7 mouse cellular contexts compared by ENCODE assay signal in the genomic region with DNA sequence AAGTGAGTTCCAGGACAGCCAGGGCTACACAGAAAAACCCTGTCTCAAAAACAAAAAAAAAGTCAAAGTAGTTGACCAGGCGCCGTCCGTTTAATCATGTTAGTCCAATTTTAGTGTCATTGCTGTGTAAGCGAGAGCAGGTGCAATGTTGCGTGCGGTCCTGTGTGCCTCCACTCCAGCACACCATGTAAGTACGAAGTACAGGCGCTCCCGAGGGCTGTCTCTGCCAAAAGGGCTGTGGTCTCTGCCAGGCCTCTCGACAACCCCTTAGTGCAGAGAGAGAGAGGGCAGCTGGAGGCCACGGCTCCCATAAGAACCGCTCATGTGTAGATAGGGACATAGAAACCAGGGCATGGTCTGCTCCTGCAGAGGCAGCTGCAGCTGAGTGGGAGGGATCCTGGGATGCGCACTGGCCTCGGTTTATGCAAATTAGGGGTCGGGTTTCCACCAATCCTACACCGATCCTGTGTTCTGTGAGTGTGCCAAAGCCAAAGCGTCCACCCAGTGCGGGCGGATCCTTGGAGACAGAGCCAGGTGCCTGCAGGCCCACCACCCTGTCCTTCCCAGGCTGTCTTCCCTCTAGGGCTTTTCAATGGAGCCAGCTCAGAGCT. TPM values are rescaled to one million over a fixed set of nuclear protein-coding genes. Genes with fewer than 3 reads are reported as not detected.
DNase-seq lines count a peak whose midpoint lies in the region; ATAC-seq and TF ChIP-seq lines count a peak whose summit lies in the region.

No protein-coding gene starts in this region.

- H3K27ac ChIP-seq in MEL (ENCODE audit: control insufficient read depth, low read depth, low read length) = no peak overlapping the region
- no peak overlapping the region for H3K27ac ChIP-seq in limb, embryonic 11.5 days (replicated peaks; ENCODE audit: low read depth, low read length)
- no peak overlapping the region; the same call in 1 of the 2 replicates for H3K27ac ChIP-seq in neural tube, embryonic 12.5 days

- no peaks in the 10 kb centered on the region for H3K79me2 ChIP-seq in MEL (ENCODE audit: control insufficient read depth, insufficient read depth, low read length, poor library complexity)

- no peak for TF ChIP-seq POLR2A in MEL (IDR thresholded peaks at IDR 0.05; ENCODE audit: control insufficient read depth in 1 of 2, insufficient read depth in 1 of 2, low read depth in 1 of 2, low read length in 2 of 2, poor library complexity in 1 of 2)
- no peak for TF ChIP-seq POLR2A in brain, embryonic 14.5 days (IDR thresholded peaks at IDR 0.05; ENCODE audit: borderline replicate concordance, extremely low read depth, insufficient read depth, insufficient read length, poor library complexity, severe bottlenecking)

- intact Hi-C loops in heart, postnatal 14 days (cut with DNase I) = no loop called here

- 44% methylated on average over 19 of the region's 19 CpGs for WGBS in limb, embryonic 11.5 days
- WGBS in neural tube, embryonic 12.5 days = 37% methylated on average over 19 of the region's 19 CpGs

- H3K9me3 ChIP-seq in MEL (replicated peaks; ENCODE audit: insufficient read depth, low read length) = no peaks in the 10 kb centered on the region
- H3K9me3 ChIP-seq in limb, embryonic 11.5 days (ENCODE audit: control insufficient read depth, low read length) = no peaks in the 10 kb centered on the region
- H3K9me3 ChIP-seq in neural tube, embryonic 12.5 days = no peaks in the 10 kb centered on the region

- no peaks in the 10 kb centered on the region; a peak in 2 of 4 replicates for H3K36me3 ChIP-seq in MEL (ENCODE audit: control insufficient read depth in 1 of 2, insufficient read depth in 2 of 2, low read length in 2 of 2)
- peaks cover 9% of the 10 kb centered on the region; the same call in 1 of the 2 replicates for H3K36me3 ChIP-seq in limb, embryonic 11.5 days (ENCODE audit: control insufficient read depth, insufficient read depth, low read length)
- H3K36me3 ChIP-seq in neural tube, embryonic 12.5 days = peaks cover 30% of the 10 kb centered on the region

- TF ChIP-seq EP300 in MEL (IDR thresholded peaks at IDR 0.05; ENCODE audit: low read depth in 1 of 2, low read length in 2 of 2) = no peak

- TF ChIP-seq CTCF in MEL (IDR thresholded peaks at IDR 0.05 in 2 of 3, conservative IDR thresholded peaks at IDR 0.05 in 1 of 3; ENCODE audit: control insufficient read depth in 1 of 3, insufficient read depth in 1 of 3, low read depth in 2 of 3, low read length in 3 of 3, poor library complexity in 1 of 3, severe bottlenecking in 1 of 3) = no peak
- TF ChIP-seq CTCF in brain, embryonic 14.5 days (IDR thresholded peaks at IDR 0.05; ENCODE audit: borderline replicate concordance, extremely low read depth, insufficient read depth, insufficient read length) = no peak

- peak; percentile 83 for ATAC-seq in limb, embryonic 11.5 days (ENCODE audit: insufficient number of reproducible peaks, low FRiP score, low TSS enrichment, low read depth)
- peak; percentile 96 for ATAC-seq in neural tube, embryonic 12.5 days (ENCODE audit: low FRiP score, low read depth)

- H3K4me3 ChIP-seq in MEL (ENCODE audit: control insufficient read depth in 1 of 2, insufficient read depth in 1 of 2, low read depth in 2 of 2, low read length in 2 of 2) = no peak overlapping the region
- no peak overlapping the region for H3K4me3 ChIP-seq in limb, embryonic 11.5 days (ENCODE audit: low read depth, low read length)
- H3K4me3 ChIP-seq in neural tube, embryonic 12.5 days = no peak overlapping the region

- H3K4me1 ChIP-seq in MEL (ENCODE audit: control insufficient read depth in 1 of 2, insufficient read depth in 2 of 2, low read length in 2 of 2) = no peaks in the 10 kb centered on the region
- H3K4me1 ChIP-seq in limb, embryonic 11.5 days (ENCODE audit: control insufficient read depth, insufficient read depth, low read length) = 0 out of 2 replicates have a peak, but pooled peaks cover 2% of the 10 kb centered on the region
- H3K4me1 ChIP-seq in neural tube, embryonic 12.5 days = peaks cover 6% of the 10 kb centered on the region; the same call in 1 of the 2 replicates

- no peaks in the 10 kb centered on the region for H3K27me3 ChIP-seq in MEL (ENCODE audit: control insufficient read depth in 1 of 2, insufficient read depth in 2 of 2, low read length in 2 of 2)
- no peaks in the 10 kb centered on the region for H3K27me3 ChIP-seq in limb, embryonic 11.5 days (ENCODE audit: control insufficient read depth, insufficient read depth, low read length)
- no peaks in the 10 kb centered on the region for H3K27me3 ChIP-seq in neural tube, embryonic 12.5 days (replicated peaks)

- peak; percentile 33 for DNase-seq in MEL (ENCODE audit: low read depth, low spot score)
- DNase-seq in brain, embryonic 14.5 days (ENCODE audit: low read depth) = peak; percentile 87
- DNase-seq in heart, postnatal 14 days = peak; percentile 13 to 46
- peak; percentile 70 for DNase-seq in limb, embryonic 11.5 days (ENCODE audit: low spot score)
- no peak for DNase-seq in cerebellum, adult 9-10 months
- DNase-seq in layer of hippocampus, adult 8-10 months (ENCODE audit: low spot score in 2 of 2) = no peak

- TF ChIP-seq RAD21 in MEL (IDR thresholded peaks at IDR 0.05; ENCODE audit: low read depth, low read length) = no peak

- no peak overlapping the region for H3K4me2 ChIP-seq in limb, embryonic 11.5 days (ENCODE audit: low read depth, severe bottlenecking)
- H3K4me2 ChIP-seq in neural tube, embryonic 12.5 days (replicated peaks) = 0 out of 2 replicates have a peak overlapping the region, but pooled peaks have one; percentile 2

- no peak overlapping the region for H3K9ac ChIP-seq in MEL (ENCODE audit: control insufficient read depth, low read depth, low read length, poor library complexity, severe bottlenecking)
- H3K9ac ChIP-seq in limb, embryonic 11.5 days (ENCODE audit: low read length) = no peak overlapping the region
- H3K9ac ChIP-seq in neural tube, embryonic 12.5 days = no peak overlapping the region

TF ChIP-seq in MEL, 35 proteins besides CTCF, POLR2A, EP300 and RAD21:
- TF ChIP-seq MXI1 (IDR thresholded peaks at IDR 0.05; ENCODE audit: low read depth, low read length) = no peak
- no peak for TF ChIP-seq USF2 (IDR thresholded peaks at IDR 0.05; ENCODE audit: borderline replicate concordance in 1 of 2, insufficient read depth in 1 of 2, low read depth in 1 of 2, low read length in 2 of 2)
- TF ChIP-seq ZNF384 (IDR thresholded peaks at IDR 0.05; ENCODE audit: low read depth, low read length) = no peak
- TF ChIP-seq MEF2A (IDR thresholded peaks at IDR 0.05; ENCODE audit: extremely low read depth, insufficient replicate concordance, low read depth, low read length, poor library complexity, severe bottlenecking) = no peak
- no peak for TF ChIP-seq USF1 (IDR thresholded peaks at IDR 0.05; ENCODE audit: low read depth, low read length)
- no peak for TF ChIP-seq TCF12 (IDR thresholded peaks at IDR 0.05; ENCODE audit: low read depth, low read length)
- TF ChIP-seq ZMIZ1 (IDR thresholded peaks at IDR 0.05; ENCODE audit: low read depth, low read length) = no peak
- no peak for TF ChIP-seq KAT2A (conservative IDR thresholded peaks at IDR 0.05; ENCODE audit: low read depth, low read length)
- TF ChIP-seq GATA1 (IDR thresholded peaks at IDR 0.05; ENCODE audit: low read depth, low read length) = no peak
- TF ChIP-seq RCOR1 (IDR thresholded peaks at IDR 0.05; ENCODE audit: low read depth, low read length) = no peak
- TF ChIP-seq GABPA (IDR thresholded peaks at IDR 0.05; ENCODE audit: low read depth, low read length) = no peak
- no peak for TF ChIP-seq MYC (IDR thresholded peaks at IDR 0.05; ENCODE audit: low read depth, low read length)
- no peak for TF ChIP-seq ZC3H11A (IDR thresholded peaks at IDR 0.05; ENCODE audit: low read depth, low read length)
- no peak for TF ChIP-seq NRF1 (IDR thresholded peaks at IDR 0.05; ENCODE audit: insufficient read depth, low read depth, low read length, poor library complexity, severe bottlenecking)
- no peak for TF ChIP-seq TAL1 (IDR thresholded peaks at IDR 0.05; ENCODE audit: low read length)
- TF ChIP-seq POLR2AphosphoS5 (IDR thresholded peaks at IDR 0.05; ENCODE audit: borderline replicate concordance, low read depth, low read length) = no peak

RNA-seq across cellular contexts. Expression of gene Hmces, which starts 23.5 kb away (rescaled TPM):
- 26.3 and 26.8 TPM in 2 replicates for total RNA-seq in MEL (2012; rRNA removed)
- polyA plus RNA-seq in MEL (2012; ENCODE audit: insufficient read depth in 1 of 2, insufficient read length in 2 of 2, low read depth in 1 of 2, low replicate concordance in 2 of 2, missing spikeins in 1 of 2) = 10 to 100 TPM in 1 of 2 experiments, not detected in 1; 23.6 TPM
- polyA plus RNA-seq in brain, embryonic 14.5 days (2012; rRNA removed) = 35.5 and 38.2 TPM in 2 replicates
- 10 to 100 TPM; 12.0 to 12.2 TPM for total RNA-seq in heart, postnatal 14 days (2021)
- polyA plus RNA-seq in limb, embryonic 11.5 days (2014; fragmentation: Nextera tagmentation; extraction: Ambion mirVana) = 77.5 and 77.6 TPM in 2 replicates
- polyA plus RNA-seq in neural tube, embryonic 12.5 days (2016; fragmentation: Nextera tagmentation; extraction: Ambion mirVana) = 34.4 and 41.1 TPM in 2 replicates
- total RNA-seq in layer of hippocampus, adult 8-10 months (2022) = 10 to 100 TPM; 24.1 to 26.4 (median 26.1) TPM

RNA-seq across cellular contexts. Expression of gene H1fx, which starts 44.2 kb away (rescaled TPM):
- not detected in 2 replicates for total RNA-seq in MEL (2012; rRNA removed)
- not detected for polyA plus RNA-seq in MEL (2012; ENCODE audit: insufficient read depth in 1 of 2, insufficient read length in 2 of 2, low read depth in 1 of 2, low replicate concordance in 2 of 2, missing spikeins in 1 of 2)
- 153 and 175 TPM in 2 replicates for polyA plus RNA-seq in brain, embryonic 14.5 days (2012; rRNA removed)
- total RNA-seq in heart, postnatal 14 days (2021) = 1 to 10 TPM; 6.5 to 7.1 TPM
- polyA plus RNA-seq in limb, embryonic 11.5 days (2014; fragmentation: Nextera tagmentation; extraction: Ambion mirVana) = 98.9 and 122 TPM in 2 replicates
- polyA plus RNA-seq in neural tube, embryonic 12.5 days (2016; fragmentation: Nextera tagmentation; extraction: Ambion mirVana) = 114 TPM in 2 replicates
- 10 to 100 TPM; 42.8 to 52.9 (median 45.2) TPM for total RNA-seq in layer of hippocampus, adult 8-10 months (2022)

RNA-seq across cellular contexts. Expression of gene Copg1, which starts 49.7 kb away (rescaled TPM):
- 83.1 and 85.0 TPM in 2 replicates for total RNA-seq in MEL (2012; rRNA removed)
- 100 to 1,000 TPM; 117 to 681 TPM for polyA plus RNA-seq in MEL (2012; ENCODE audit: insufficient read depth in 1 of 2, insufficient read length in 2 of 2, low read depth in 1 of 2, low replicate concordance in 2 of 2, missing spikeins in 1 of 2)
- 78.3 and 121 TPM in 2 replicates for polyA plus RNA-seq in brain, embryonic 14.5 days (2012; rRNA removed)
- 10 to 100 TPM; 50.4 to 55.7 TPM for total RNA-seq in heart, postnatal 14 days (2021)
- 150 and 163 TPM in 2 replicates for polyA plus RNA-seq in limb, embryonic 11.5 days (2014; fragmentation: Nextera tagmentation; extraction: Ambion mirVana)
- 156 and 161 TPM in 2 replicates for polyA plus RNA-seq in neural tube, embryonic 12.5 days (2016; fragmentation: Nextera tagmentation; extraction: Ambion mirVana)
- 100 to 1,000 TPM; 243 to 262 (median 251) TPM for total RNA-seq in layer of hippocampus, adult 8-10 months (2022)

Comparison
In these comparisons a context has a peak if more than half of its experiments do, and no peak if none do; other contexts are left out.
1. DNase-seq: peak in MEL (single experiment), brain, embryonic 14.5 days (single experiment), heart, postnatal 14 days (2 of 2) and limb, embryonic 11.5 days (single experiment); none in cerebellum, adult 9-10 months (single experiment) and layer of hippocampus, adult 8-10 months (0 of 2).
2. RNA of gene H1fx, which starts 44.2 kb away (polyA plus RNA-seq): 153 to 175 TPM in brain, embryonic 14.5 days, 114 TPM in neural tube, embryonic 12.5 days and 98.9 to 122 TPM in limb, embryonic 11.5 days; not detected in MEL; every median in the first group is over 10 times any median in the second.